Mouse (Mus musculus) bone marrow macrophage, adult 2 months (primary cell): ENCODE measurements around the gene Adgb. TPM values are rescaled to one million over a fixed set of nuclear protein-coding genes. Genes with fewer than 3 reads are reported as not detected.
A peak's percentile ranks its signal among the peaks of the same experiment; 100 is the strongest.

Source experiments
- H3K27ac ChIP-seq: 2 replicates; pipeline ENCODE4 v1.5.1; 2012; ENCODE audit warnings: low read depth, low read length; ENCODE audit not compliant: insufficient read depth
- H3K4me1 ChIP-seq: 2 replicates; pipeline ENCODE4 v1.6.1; 2012; ENCODE audit warnings: low read length; ENCODE audit not compliant: control insufficient read depth, insufficient read depth
- H3K4me3 ChIP-seq: 2 replicates; pipeline ENCODE4 v1.5.1; 2012; ENCODE audit warnings: mild to moderate bottlenecking, low read length, moderate library complexity; ENCODE audit not compliant: insufficient read depth
- CTCF ChIP-seq: IDR thresholded peaks from 2 replicates; pipeline ENCODE4 v1.5.1; 2012; ENCODE audit warnings: low read depth, mild to moderate bottlenecking, low read length, moderate library complexity
- POLR2A ChIP-seq: IDR thresholded peaks from 2 replicates; pipeline ENCODE4 v1.6.1; 2012; ENCODE audit warnings: mild to moderate bottlenecking, low read depth, low read length, borderline replicate concordance
- polyA plus RNA-seq: library from polyadenylated mRNA; stranded (reverse); fragments of >200 nt; gene quantifications from 2 replicates; pipeline ENCODE4 v1.2.4, GENCODE M21; 2012; ENCODE audit not compliant: missing spikeins, insufficient read depth, insufficient read length

The Adgb gene
- polyA plus RNA-seq, 1 experiment, result 1.1 TPM

DNA sequence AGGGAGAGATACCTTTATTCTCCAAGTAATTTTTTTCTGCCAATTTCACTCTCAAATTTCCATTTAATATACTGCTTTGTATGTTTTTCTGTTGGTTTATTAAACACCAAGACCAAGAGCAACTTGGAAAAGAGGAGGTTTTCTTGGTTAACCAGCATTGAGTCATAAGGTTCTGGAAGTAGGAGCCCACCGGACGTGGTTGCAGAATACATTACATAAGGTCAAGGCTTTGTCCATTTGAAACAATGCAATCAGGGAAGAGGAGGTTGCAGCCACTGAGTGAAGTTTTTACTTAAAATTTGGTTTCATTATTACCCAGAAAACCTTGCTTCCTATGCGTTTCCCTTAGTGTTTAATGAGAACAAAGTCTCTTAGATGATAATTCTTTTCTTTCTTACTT is 119.9 kb downstream of the Adgb start:
- H3K4me3 ChIP-seq, result no peak overlapping the region
- H3K27ac ChIP-seq, result no peak overlapping the region
- peaks cover 9% of the 10 kb centered on the region for H3K4me1 ChIP-seq
- no peak for TF ChIP-seq POLR2A
- no peak for TF ChIP-seq CTCF

DNA sequence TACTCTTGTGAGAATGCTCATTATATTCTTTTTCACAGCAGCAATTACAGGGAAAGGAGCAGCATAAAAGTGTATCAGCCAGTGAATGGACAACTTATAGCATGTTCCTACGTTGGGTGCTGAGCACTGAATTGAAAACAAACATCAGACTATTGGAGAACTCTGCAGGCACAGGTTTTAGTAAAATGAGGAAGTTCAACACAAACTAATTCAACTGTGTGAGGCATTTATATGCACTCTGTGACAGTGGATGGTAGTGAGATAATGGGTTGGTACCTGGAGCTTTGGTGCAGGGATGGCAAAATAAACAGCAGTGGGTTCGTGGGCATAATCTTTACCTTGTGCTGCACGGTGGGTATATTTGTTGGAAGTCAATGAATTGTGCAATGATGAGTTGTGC is 121.6 kb downstream of the Adgb start:
- Histone ChIP-seq H3K27ac (no peak overlapping the region), H3K4me1 (peaks cover 9% of the 10 kb centered on the region), H3K4me3 (no peak overlapping the region)
- TF ChIP-seq POLR2A, result no peak
- no peak for TF ChIP-seq CTCF

DNA sequence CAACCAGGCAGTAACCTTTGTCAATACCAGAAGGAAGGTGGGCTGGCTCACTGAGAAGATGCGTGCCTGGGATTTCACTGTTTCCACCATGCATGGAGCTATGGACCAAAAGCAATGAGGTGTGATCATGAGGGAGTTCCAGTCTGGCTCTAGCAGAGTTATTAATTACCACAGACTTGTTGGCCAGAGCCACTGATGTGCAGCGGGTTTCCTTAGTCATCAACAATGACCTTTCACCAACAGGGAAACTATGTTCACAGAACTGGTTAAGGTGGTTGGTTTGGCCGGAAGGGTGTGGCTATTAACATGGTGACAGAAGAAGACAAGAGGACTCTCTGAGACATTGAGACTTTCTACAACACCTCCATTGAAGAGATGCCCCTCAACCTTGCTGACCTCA is 128.2 kb downstream of the Adgb start:
- no peak overlapping the region for H3K27ac ChIP-seq
- H3K4me3 ChIP-seq, result no peak overlapping the region
- peaks cover 5% of the 10 kb centered on the region; the same call in 1 of the 2 replicates for H3K4me1 ChIP-seq
- TF ChIP-seq POLR2A (no peak), CTCF (no peak)

DNA sequence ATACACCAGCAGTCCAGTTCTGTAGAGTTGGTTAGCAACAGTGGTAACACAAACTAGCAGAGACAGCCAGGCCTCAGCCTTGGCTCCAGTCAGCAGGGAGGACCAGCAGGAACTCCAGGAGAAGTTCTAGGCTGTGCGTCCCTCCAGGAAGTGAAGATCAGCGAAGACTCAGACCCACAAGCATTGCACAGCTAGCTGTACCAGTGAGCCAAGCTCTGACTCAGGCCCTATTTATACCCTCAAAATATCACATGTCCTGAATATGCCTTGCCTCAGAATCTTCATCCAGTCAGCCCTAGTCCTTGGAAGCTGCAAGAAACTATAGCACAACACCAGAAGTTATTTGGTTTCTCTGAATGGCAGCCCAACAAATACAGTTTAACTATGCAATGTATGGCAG is 146.6 kb downstream of the Adgb start:
- TF ChIP-seq POLR2A (no peak), CTCF (no peak)
- Histone ChIP-seq H3K4me1 (peaks cover 44% of the 10 kb centered on the region), H3K4me3 (no peak overlapping the region), H3K27ac (peak overlapping the region; percentile 86)

DNA sequence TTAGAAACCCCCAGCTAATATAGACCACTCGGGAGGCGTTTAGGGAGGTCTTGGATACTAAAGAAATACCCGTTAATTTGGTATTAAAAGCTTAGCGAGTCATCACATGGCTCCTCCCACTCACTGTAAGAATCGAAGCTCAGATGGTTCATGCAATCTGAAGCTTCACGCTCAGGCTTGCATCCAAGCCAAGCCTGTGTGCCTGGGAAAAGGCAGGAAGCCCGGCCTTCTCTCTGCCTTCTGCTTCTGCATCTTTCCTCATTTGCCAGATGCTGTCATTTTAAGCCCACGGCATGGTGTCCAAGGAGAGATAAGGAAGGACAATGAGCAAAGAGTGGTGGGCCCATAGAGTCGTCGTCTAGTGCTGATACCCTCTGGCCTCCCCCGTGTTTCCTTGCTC is 149.2 kb downstream of the Adgb start:
- peaks cover 57% of the 10 kb centered on the region for H3K4me1 ChIP-seq
- no peak overlapping the region for H3K27ac ChIP-seq
- TF ChIP-seq POLR2A (no peak), CTCF (no peak)
- H3K4me3 ChIP-seq, result no peak overlapping the region

DNA sequence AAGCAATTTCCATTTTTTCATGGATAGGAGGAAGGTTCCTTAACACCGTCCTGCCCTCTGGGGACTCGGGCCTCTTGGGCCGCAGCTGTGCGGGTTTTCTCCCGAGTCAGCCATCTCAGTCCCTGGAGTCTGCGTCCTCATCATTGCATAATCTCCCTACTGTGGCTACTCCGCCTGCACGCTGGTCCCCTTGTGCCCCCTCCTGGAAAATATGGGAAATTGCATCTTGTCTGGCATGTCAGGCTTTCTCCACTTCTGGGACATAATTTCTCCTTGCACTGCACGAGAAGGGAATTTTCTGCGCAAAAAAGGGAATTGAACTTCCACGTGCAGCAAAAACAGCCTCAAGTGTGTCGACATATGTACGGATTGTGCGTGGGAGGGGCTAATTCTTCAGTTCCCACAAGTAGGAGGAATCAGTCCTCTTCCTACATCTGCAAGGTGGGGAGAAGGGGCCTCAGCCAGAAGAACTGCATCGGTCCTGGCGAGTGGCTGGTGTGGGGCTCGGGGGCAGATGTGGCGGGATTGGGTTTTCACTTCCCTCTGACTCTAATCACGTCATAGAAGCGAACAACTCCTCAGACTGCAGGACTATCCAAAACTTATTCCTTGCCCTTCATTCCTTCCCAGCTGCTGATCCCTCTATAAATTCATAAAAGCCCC is 150.9 kb downstream of the Adgb start:
- H3K27ac ChIP-seq, result peak overlapping the region; percentile 71
- H3K4me1 ChIP-seq, result peaks cover 50% of the 10 kb centered on the region
- peak overlapping the region; percentile 37 for H3K4me3 ChIP-seq
- TF ChIP-seq CTCF, result peak; percentile 68; the same call in 1 of the 2 replicates
- no peak for TF ChIP-seq POLR2A

DNA sequence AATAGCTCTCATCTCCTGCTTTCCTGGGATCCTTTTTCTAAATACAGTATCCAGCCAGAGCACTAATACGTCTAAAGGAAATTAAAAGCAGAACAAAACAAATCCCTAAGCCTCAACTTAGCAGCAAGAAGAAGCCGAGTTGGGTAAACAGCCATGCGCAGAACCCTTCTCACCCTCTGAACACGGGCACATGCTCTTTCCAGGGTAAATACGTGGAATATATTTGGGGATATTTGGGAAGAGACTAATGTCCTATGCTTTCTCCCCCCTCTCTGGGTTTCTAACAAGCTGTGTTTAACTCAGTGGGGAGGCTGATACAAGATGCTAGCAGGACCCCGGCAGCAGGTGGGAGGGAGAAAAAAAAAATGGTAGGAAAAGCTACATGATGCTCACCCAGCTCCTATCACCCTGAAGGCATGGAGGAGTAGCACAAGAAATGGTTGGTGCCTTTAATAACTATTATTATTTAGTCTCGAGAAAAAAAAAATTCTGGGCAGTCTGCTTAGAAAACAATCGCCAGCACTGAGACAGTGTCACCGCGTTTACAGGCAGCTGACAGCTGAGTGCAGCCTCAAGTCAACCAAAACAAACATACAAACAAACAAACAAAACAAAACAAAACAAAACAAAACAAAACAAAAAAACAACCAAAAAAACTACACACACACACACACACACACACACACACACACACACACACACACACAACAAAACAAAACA is 151.6 kb downstream of the Adgb start:
- Histone ChIP-seq H3K4me1 (peaks cover 52% of the 10 kb centered on the region), H3K4me3 (no peak overlapping the region), H3K27ac (peak overlapping the region; percentile 24)
- TF ChIP-seq POLR2A (no peak), CTCF (no peak)

DNA sequence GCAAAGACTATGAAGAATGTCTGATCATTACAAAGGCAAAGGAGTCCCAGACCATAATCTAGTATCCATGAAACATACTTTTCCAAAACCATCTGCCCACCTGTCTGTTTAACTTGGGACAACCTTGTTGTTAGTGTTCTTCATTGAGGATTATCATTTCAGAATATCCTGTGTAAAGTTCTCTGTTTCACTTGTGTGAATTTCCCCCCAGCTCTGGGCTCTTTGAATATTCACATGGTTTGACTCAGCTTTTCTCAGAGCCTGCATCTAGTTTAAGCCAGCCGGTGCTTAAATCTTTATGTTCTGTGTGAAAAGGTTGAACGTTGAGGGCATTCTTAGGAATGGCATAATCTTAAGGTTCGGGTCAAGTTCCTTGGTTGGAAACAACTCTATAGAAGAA is 154.0 kb downstream of the Adgb start:
- Histone ChIP-seq H3K27ac (no peak overlapping the region), H3K4me3 (no peak overlapping the region), H3K4me1 (peaks cover 44% of the 10 kb centered on the region)
- TF ChIP-seq POLR2A, result no peak
- TF ChIP-seq CTCF, result no peak

DNA sequence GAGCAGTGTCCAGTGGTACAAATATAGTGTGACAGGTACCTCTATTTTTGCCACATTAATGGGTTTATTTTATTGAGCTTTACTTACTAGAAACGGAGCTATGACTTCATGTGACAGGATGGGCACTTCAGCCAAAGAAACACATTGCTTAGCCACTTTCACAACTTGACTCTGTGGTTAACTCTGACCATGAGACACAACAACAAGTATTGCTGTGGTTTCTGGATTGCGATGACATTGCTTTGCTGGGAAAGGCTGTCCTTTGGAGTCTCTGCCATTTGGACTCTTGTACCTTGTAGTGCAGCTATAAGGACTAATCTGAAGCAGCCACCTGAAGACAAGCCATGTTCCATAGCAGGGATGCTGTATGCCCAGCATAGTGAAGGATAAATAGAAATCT is 156.5 kb downstream of the Adgb start:
- Histone ChIP-seq H3K27ac (no peak overlapping the region), H3K4me1 (peaks cover 31% of the 10 kb centered on the region), H3K4me3 (no peak overlapping the region)
- TF ChIP-seq POLR2A (no peak), CTCF (no peak)

DNA sequence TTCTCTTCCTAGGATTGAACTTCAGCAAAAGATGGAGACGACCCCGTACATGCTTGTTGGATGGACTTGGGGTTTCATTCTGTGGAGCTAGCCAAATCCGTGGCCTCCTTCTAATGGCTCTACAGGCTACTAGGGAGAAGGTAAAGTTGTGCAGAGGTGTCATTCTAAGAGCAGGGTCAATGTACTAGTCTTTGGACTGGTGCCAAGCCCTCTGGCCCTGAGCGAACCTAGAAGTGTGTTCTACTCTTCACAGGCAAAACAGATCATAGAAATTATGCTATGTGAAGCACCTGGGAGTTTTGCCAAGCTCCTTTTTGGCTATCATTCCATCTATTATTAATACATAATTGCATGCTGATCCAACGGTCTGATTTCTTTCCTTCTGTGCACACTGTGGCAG is 157.6 kb downstream of the Adgb start:
- no peak overlapping the region for H3K4me3 ChIP-seq
- TF ChIP-seq POLR2A (no peak), CTCF (no peak)
- H3K4me1 ChIP-seq, result peaks cover 23% of the 10 kb centered on the region
- no peak overlapping the region for H3K27ac ChIP-seq
